Comparison of ENCODE assay signal across 11 mouse cellular contexts in the genomic region with DNA sequence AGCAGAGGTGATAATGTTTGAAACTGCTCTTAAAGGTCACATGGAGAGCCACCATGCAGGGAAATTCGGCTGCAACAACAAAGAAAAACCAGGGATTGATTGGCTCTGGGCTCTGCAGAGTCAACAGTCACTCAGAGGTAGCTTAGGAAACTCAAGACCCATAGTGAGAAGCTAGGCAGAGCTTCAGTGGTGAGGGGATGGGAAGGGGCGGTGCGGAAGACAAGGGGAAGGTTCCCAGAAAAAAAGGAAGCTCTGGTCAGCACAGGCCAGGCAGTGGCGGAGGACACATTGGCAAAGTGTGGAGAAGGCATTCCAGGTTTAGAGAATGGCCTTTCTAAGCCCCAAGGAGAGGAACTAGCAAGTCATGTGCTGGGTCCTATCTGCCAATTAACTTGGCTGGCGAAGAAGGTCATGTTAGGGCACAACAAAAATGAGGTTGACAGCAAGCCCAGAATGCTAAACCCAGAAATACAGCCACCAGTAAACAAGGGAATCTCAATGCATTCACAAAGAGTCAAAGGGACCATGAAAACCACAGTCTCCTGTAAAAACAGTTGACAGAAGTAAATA. TPM values are rescaled to one million over a fixed set of nuclear protein-coding genes. Genes with fewer than 3 reads are reported as not detected.
A peak's percentile ranks its signal among the peaks of the same experiment; 100 is the strongest.
DNase-seq lines count a peak whose midpoint lies in the region; ATAC-seq lines count a peak whose summit lies in the region.
"Had no signal": no experiment of that assay in that cellular context is flagged by ENCODE, and none has a peak within 500 bp of the region (broad histone marks: within the 10 kb centered on the region; RNA-seq: fewer than 3 reads in every experiment).

No protein-coding gene starts in this region.

- H3K4me2 ChIP-seq in heart, embryonic 12.5 days, result no peak overlapping the region
- H3K4me2 ChIP-seq: limb, embryonic 12.5 days; midbrain, embryonic 12.5 days had no signal

- H3K9me3 ChIP-seq in heart, embryonic 12.5 days (replicated peaks), result no peaks in the 10 kb centered on the region
- H3K9me3 ChIP-seq: limb, embryonic 12.5 days; midbrain, embryonic 12.5 days had no signal

- H3K36me3 ChIP-seq in heart, embryonic 12.5 days, result no peaks in the 10 kb centered on the region
- H3K36me3 ChIP-seq: limb, embryonic 12.5 days; midbrain, embryonic 12.5 days had no signal

- no peaks in the 10 kb centered on the region for H3K27me3 ChIP-seq in heart, embryonic 12.5 days (replicated peaks)
- H3K27me3 ChIP-seq: limb, embryonic 12.5 days; midbrain, embryonic 12.5 days had no signal

- peak; percentile 95 for DNase-seq in heart, adult 11 months
- peak; percentile 37 for DNase-seq in lung, postnatal 10 days
- DNase-seq in lung, postnatal 4 days, result no peak
- DNase-seq in cerebellum, postnatal 10 days, result peak; percentile 31 to 37
- DNase-seq in heart, postnatal 4 days, result peak; percentile 39
- no peak for DNase-seq in thymus, postnatal 10 days (ENCODE audit: low spot score in 2 of 2)
- DNase-seq in urinary bladder, postnatal 4 days (ENCODE audit: low spot score in 2 of 2), result no peak
- DNase-seq: kidney, adult 11 months had no signal

- H3K27ac ChIP-seq in heart, embryonic 12.5 days (ENCODE audit: poor library complexity, severe bottlenecking), result no peak overlapping the region
- H3K27ac ChIP-seq: limb, embryonic 12.5 days; midbrain, embryonic 12.5 days had no signal

- no peak for ATAC-seq in heart, embryonic 12.5 days (ENCODE audit: insufficient number of reproducible peaks, low FRiP score)

- H3K4me3 ChIP-seq in heart, embryonic 12.5 days, result no peak overlapping the region
- H3K4me3 ChIP-seq: limb, embryonic 12.5 days; midbrain, embryonic 12.5 days had no signal

- H3K4me1 ChIP-seq in heart, embryonic 12.5 days (replicated peaks), result peaks cover 14% of the 10 kb centered on the region; the same call in 1 of the 2 replicates
- H3K4me1 ChIP-seq: limb, embryonic 12.5 days had no signal

- H3K9ac ChIP-seq in heart, embryonic 12.5 days, result no peak overlapping the region
- H3K9ac ChIP-seq: limb, embryonic 12.5 days; midbrain, embryonic 12.5 days had no signal

- 75% methylated on average over 5 of the region's 5 CpGs for WGBS in heart, embryonic 12.5 days

RNA-seq across cellular contexts. Expression of gene Larp7, which starts 25.6 kb away (rescaled TPM):
- 61.2 and 62.6 TPM in 2 replicates for polyA plus RNA-seq in heart, embryonic 12.5 days (2016; fragmentation: Nextera tagmentation; extraction: Ambion mirVana)
- total RNA-seq in heart, postnatal 4 days (2021), result 10 to 100 TPM; 45.7 to 47.6 TPM

RNA-seq across cellular contexts. Expression of gene Zgrf1, which starts 25.7 kb away (rescaled TPM):
- polyA plus RNA-seq in heart, embryonic 12.5 days (2016; fragmentation: Nextera tagmentation; extraction: Ambion mirVana), result 9.9 and 10.0 TPM in 2 replicates
- total RNA-seq in heart, postnatal 4 days (2021), result 1 to 10 TPM; 8.6 to 9.1 TPM

RNA-seq across cellular contexts. Expression of gene Ank2, which starts 28.4 kb away (rescaled TPM):
- 42.5 and 45.7 TPM in 2 replicates for polyA plus RNA-seq in heart, embryonic 12.5 days (2016; fragmentation: Nextera tagmentation; extraction: Ambion mirVana)
- total RNA-seq in heart, postnatal 4 days (2021), result 100 to 1,000 TPM; 223 to 230 TPM

Comparison
In these comparisons a context has a peak if more than half of its experiments do, and no peak if none do; other contexts are left out.
1. DNase-seq: peak in heart, adult 11 months (single experiment), lung, postnatal 10 days (single experiment), cerebellum, postnatal 10 days (2 of 2) and heart, postnatal 4 days (single experiment); none in lung, postnatal 4 days (0 of 2), thymus, postnatal 10 days (0 of 2) and urinary bladder, postnatal 4 days (0 of 2).